Mouse (Mus musculus) lung, adult 18-20 months (tissue): ENCODE data around the gene Zfp750.

Experiments used
- DNase-seq, 2 experiments: peaks; one replicate each; pipeline ENCODE4 v3.0.0; 2022; ENCODE audit warnings: mixed read lengths in 2 of 2

Gene Zfp750

GRCm38 (mm10) chr11:121536528-121536927 is 17.4 kb upstream of the Zfp750 start:
- no peak for DNase-seq

GRCm38 (mm10) chr11:121529747-121530146 is 10.6 kb upstream of the Zfp750 start:
- DNase-seq, result no peak

- peak; percentile 45 to 59 for DNase-seq
These were observed 5.1 kb upstream of the Zfp750 start for GRCm38 (mm10) chr11:121524191-121524590.

DNA sequence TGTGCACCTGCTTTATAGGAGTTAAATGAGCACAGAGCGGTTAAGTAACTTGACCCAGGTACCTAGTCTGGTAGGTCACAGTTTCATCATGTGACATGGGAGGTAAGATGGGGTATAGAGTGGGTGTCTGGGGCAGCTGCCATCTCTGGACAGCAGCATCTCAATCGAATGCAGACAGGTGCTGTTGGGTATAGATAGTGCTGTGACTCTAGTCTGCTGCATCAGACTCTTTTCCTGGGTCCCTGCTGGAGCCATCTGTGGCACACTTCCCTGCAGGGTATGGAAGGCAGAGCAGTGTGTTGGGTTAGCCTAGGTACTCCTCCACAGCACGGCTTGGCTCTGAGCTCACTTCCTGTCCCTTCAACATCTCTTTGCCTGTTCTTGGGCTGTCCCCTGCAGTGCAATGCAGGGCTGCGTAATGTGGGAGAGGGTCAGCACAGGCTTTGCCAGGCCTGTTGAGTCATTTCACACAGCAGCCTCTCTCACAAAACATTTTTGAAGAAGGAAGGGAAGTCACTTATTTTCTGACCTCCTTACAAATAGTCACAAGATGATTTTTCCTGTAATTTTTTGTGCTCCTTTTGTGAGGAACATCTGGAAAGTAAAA is 3.1 kb upstream of the Zfp750 start:
- DNase-seq, result no peak

DNA sequence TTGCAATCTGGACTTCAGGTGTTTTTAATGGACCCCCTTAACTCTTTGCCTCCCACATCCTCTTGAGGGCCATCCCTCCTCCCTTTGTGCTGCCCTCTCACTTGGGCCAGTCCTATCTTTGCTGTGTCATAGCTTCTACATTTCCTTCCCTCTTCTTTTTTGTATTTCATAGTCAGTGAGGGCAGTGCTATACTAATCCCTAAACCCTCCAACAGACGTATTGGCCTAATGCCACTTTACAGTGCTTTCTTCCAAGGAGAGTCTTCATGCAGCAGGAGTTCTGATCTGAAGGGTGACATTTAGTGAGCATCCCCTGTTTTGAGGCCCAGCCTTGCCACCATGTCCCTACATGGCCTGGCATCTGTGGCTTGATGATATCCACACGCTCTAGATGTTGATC is 1.6 kb upstream of the Zfp750 start:
- DNase-seq, result no peak

DNA sequence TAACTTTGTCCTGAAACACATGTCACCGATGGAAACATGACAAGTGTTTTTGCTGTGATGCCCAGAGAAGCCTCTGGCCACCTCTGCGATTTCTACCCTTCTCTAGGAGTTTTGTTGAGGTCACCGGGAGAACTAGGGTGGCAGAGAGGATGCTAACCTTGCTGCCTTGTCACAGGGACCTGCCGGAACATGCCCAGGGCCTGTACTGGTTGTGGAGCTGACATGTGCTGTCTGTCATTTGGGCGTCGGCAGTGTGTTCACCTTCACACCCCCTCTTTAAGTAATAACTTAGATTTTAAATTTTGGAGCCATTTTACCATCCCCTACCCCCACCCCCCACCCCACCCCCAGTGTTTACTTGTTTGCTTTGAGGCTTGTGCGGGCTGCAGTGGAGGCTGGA is 570 bp upstream of the Zfp750 start:
- DNase-seq, result no peak

DNA sequence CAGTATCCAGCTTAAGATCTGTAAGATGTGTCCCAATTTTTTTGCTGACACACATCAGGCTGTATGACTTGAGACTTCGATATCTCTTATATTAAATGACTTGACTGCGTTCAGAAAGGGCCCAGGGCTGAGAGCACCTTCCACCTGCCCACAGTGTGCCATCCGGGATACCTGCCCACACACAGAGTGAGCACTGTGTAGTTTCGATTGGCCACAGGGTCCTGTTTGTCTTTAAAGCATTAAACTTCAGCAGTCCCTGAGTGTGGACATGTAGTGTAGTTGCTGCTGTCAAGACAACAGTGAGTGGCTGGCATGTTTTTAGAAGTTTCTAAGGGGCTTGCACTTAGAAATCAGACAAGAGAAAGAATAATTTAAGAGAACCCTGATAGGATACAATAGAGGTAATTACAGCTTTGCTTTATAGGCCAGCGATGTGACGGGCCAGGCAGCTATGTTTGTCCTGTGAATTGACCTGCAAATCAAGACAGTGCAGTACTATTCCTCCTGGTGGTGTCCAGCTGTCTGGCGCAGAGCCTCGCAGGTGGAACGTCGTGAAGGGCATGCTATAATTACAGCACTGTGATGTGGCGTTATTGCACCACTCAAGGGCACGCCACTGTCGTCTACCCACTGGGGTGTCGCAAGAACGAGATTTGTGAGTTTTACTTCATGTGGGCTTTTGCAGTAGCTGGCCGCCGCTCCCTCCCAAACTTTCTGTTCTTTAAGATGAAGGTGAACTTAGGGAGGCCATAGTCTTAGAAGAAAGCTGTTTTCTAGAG is 1.3 kb downstream of the Zfp750 start:
- peak; percentile 52 to 77 for DNase-seq

DNA sequence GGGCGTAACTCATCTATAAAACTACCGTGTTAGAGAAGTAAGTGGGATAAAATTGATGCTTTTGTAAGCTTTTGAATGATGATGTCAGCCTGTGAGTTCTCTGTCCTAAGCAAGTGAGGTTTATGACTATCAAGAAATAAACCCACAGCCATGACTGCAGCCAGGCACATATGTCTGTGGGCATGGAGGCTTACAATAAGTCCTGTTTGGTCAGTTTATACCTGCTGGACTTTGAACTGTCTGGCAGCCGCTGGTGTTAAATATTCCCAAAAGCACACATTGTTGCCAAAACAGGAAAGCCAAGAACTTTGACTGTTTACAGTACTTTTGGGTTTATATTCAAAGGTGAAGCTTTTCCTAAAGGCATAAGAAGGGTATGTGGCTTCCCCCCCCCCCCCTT is 2.2 kb downstream of the Zfp750 start:
- no peak for DNase-seq

GRCm38 (mm10) chr11:121515996-121516395 is 3.1 kb downstream of the Zfp750 start:
- DNase-seq, result no peak

- DNase-seq, result no peak
These were observed 6.1 kb downstream of the Zfp750 start for GRCm38 (mm10) chr11:121512896-121513572.

GRCm38 (mm10) chr11:121510512-121511246 is 8.5 kb downstream of the Zfp750 start:
- peak in 1 of 2 experiments; percentile 23 for DNase-seq

- no peak for DNase-seq
These were observed 10.7 kb downstream of the Zfp750 start for GRCm38 (mm10) chr11:121508478-121508877.

GRCm38 (mm10) chr11:121502000-121502860 is 16.9 kb downstream of the Zfp750 start:
- no peak for DNase-seq

DNA sequence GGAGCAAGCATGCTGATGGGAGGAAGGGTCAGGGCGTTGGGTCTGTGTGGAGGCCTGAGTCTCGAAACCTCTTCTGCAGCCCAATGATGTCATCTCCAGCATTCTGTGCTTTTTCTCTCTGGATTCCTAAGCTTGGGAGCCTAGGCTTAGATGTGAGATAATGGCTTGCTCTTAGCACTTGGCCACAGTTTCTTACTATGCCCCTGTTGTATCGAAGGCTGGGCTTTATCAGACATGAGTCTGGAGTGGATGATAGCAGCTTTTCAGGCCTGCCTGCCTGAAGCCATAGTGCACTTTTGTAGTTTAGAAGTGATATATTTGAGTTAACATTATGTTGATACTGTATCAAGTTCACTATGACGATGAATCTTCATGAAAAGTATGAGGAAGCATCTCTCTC is 17.6 kb downstream of the Zfp750 start:
- DNase-seq, result no peak

- DNase-seq, result no peak
These were observed 18.5 kb downstream of the Zfp750 start for GRCm38 (mm10) chr11:121500595-121500994.

GRCm38 (mm10) chr11:121490651-121491050 is 28.5 kb downstream of the Zfp750 start:
- no peak for DNase-seq

DNA sequence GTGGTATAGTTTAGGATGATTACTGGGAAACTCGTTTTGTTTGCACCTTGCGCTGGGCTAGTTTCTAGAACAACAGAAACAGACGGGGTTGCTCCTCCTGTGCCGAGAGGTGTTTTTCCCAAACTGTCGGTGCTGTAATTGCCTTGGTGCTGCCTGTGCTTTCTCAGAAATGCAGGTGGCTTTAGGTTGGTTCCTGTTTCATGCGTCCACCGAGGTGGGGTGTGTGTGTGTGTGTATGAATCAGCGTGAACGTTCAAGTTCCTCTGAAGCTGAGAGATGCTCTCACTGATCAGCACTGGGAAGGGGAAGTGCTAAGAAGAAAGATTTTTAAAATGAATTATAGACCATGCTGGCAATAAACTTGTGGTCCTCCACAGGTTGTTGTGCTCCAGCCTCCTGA is 33.3 kb downstream of the Zfp750 start:
- no peak for DNase-seq

- no peak for DNase-seq
These were observed 38.0 kb downstream of the Zfp750 start for GRCm38 (mm10) chr11:121481129-121481528.

GRCm38 (mm10) chr11:121479476-121480203 is 39.5 kb downstream of the Zfp750 start:
- DNase-seq, result no peak

DNA sequence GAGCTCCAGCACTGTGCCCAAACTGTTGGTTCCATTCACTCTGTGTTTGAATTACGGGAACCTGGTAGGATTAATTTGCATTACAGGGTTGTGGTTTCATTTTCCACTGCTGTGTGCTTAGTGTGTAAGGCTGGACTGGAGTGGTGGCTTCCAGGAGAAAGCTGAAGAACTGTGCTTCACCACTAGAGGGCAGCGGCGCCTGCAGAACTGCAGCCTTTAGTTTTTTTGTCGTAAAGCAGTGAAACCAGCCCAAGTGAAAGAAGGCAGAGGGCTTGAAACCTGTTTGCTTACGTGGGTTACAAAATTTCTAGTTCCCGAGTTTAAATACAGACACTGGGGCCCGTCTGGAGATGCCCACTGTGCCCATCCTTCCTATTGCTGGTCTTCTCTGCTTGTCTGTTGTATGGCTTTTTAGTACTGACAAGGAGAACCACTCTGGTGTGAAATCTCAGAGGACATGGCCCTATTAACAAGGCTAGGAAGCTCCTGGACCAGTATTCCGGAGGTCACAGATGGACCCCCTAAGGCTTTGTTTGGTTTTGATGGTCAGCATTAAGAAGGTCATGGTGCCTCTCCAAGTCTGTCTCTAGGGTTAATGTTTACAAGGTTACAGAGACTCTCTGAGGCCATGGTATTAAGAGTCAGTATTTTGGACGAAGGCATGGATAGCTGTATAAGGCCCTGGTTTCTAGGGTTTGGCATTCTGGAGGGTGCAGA is 43.3 kb downstream of the Zfp750 start:
- peak; percentile 63 to 72 for DNase-seq

- DNase-seq, result no peak
These were observed 44.3 kb downstream of the Zfp750 start for GRCm38 (mm10) chr11:121474831-121475230.
